Mouse (Mus musculus) brain, embryonic 14.5 days (tissue): ENCODE results near the gene Anapc5.

Source experiments
- CTCF ChIP-seq: fragments of 200-500 bp; IDR thresholded peaks from 2 replicates; pipeline ENCODE4 v1.5.1; 2012; ENCODE audit warnings: inconsistent platforms, mild to moderate bottlenecking, moderate library complexity, borderline replicate concordance; ENCODE audit not compliant: insufficient read depth, insufficient read length; ENCODE audit errors: extremely low read depth
- POLR2A ChIP-seq: fragments of 200-500 bp; IDR thresholded peaks from 2 replicates; pipeline ENCODE4 v1.6.1; 2012; ENCODE audit warnings: mild to moderate bottlenecking, inconsistent platforms, borderline replicate concordance; ENCODE audit not compliant: poor library complexity, insufficient read depth, insufficient read length, severe bottlenecking; ENCODE audit errors: extremely low read depth

- no peak for TF ChIP-seq POLR2A
- no peak for TF ChIP-seq CTCF
Observed at GRCm38 (mm10) chr5:122841126-122841525, 20.0 kb upstream of the Anapc5 start.
